Mouse (Mus musculus) olfactory bulb, adult 2 months (tissue): Measurements from ENCODE around the gene Mical1.

Experiments used
- CTCF ChIP-seq: fragments of 200-500 bp; IDR thresholded peaks from 2 replicates; pipeline ENCODE4 v1.5.1; 2012; ENCODE audit warnings: low read depth, mild to moderate bottlenecking, low read length, moderate library complexity; ENCODE audit not compliant: insufficient read depth
- POLR2A ChIP-seq: fragments of 200-500 bp; IDR thresholded peaks from 2 replicates; pipeline ENCODE4 v1.6.1; 2012; ENCODE audit warnings: mild to moderate bottlenecking, low read depth, low read length, moderate library complexity; ENCODE audit not compliant: insufficient read depth

GRCm38 (mm10) chr10:41435141-41435540 lies 41.0 kb upstream of the Mical1 start:
- no peak for TF ChIP-seq CTCF
- no peak for TF ChIP-seq POLR2A
